Mouse (Mus musculus) monocyte, adult 5-6 weeks (primary cell): ENCODE measurements at regions not wholly inside any gene's neighbourhood (a gene's known extent, or its start where the extent isn't known, plus 50 kb on each side); places are given as distances from the start of the nearest gene placed in this dataset.

ENCODE experiments used
- ATAC-seq: fragments of 153-309, 156-312 bp; replicated peaks from 2 replicates; pipeline ENCODE4 v1.8.0; 2017; ENCODE audit warnings: mild to moderate bottlenecking; ENCODE audit not compliant: low TSS enrichment, insufficient number of reproducible peaks, severe bottlenecking, poor library complexity, low FRiP score

GRCm38 (mm10) chr2:45793561-45793960, 676.4 kb upstream of the Zeb2 start:
- no peak for ATAC-seq

- ATAC-seq: no peak
Observed at GRCm38 (mm10) chr2:45789739-45790138, 672.5 kb upstream of the Zeb2 start.

GRCm38 (mm10) chr2:45787732-45788390, 670.7 kb upstream of the Zeb2 start:
- ATAC-seq: no peak

GRCm38 (mm10) chr2:45786787-45787186, 669.6 kb upstream of the Zeb2 start:
- no peak for ATAC-seq

GRCm38 (mm10) chr2:45785684-45786083, 668.5 kb upstream of the Zeb2 start:
- no peak for ATAC-seq

GRCm38 (mm10) chr2:45783634-45784412, 666.6 kb upstream of the Zeb2 start:
- no peak for ATAC-seq

GRCm38 (mm10) chr2:45777466-45777865, 660.3 kb upstream of the Zeb2 start:
- no peak for ATAC-seq

- no peak for ATAC-seq
Observed at GRCm38 (mm10) chr2:45776485-45777135, 659.4 kb upstream of the Zeb2 start.

- no peak for ATAC-seq
Observed at GRCm38 (mm10) chr2:45775691-45776090, 658.5 kb upstream of the Zeb2 start.

GRCm38 (mm10) chr2:45774416-45774815, 657.2 kb upstream of the Zeb2 start:
- ATAC-seq: no peak

GRCm38 (mm10) chr2:45757176-45757575, 640.0 kb upstream of the Zeb2 start:
- no peak for ATAC-seq

- no peak for ATAC-seq
Observed at GRCm38 (mm10) chr2:45756395-45756794, 639.2 kb upstream of the Zeb2 start.

GRCm38 (mm10) chr2:45751746-45752145, 634.6 kb upstream of the Zeb2 start:
- ATAC-seq: no peak

- no peak for ATAC-seq
Observed at GRCm38 (mm10) chr2:45749379-45749778, 632.2 kb upstream of the Zeb2 start.

- ATAC-seq: no peak
Observed at GRCm38 (mm10) chr2:45747263-45748236, 630.4 kb upstream of the Zeb2 start.

GRCm38 (mm10) chr2:45746606-45747005, 629.4 kb upstream of the Zeb2 start:
- no peak for ATAC-seq

- no peak for ATAC-seq
Observed at GRCm38 (mm10) chr2:45736278-45736677, 619.1 kb upstream of the Zeb2 start.

- no peak for ATAC-seq
Observed at GRCm38 (mm10) chr2:45713997-45714396, 596.8 kb upstream of the Zeb2 start.

- ATAC-seq: no peak
Observed at GRCm38 (mm10) chr2:45707026-45707425, 589.8 kb upstream of the Zeb2 start.
